Mouse (Mus musculus) G1E-ER4 (cell line): Measurements from ENCODE around the gene Rflnb. TPM values are rescaled to one million over a fixed set of nuclear protein-coding genes. Genes with fewer than 3 reads are reported as not detected.

Source experiments
- GATA1 ChIP-seq: IDR thresholded peaks from one replicate; pipeline ENCODE4 v1.8.0; 2012; ENCODE audit warnings: low read length, inconsistent platforms
- polyA plus RNA-seq: library from polyadenylated mRNA; stranded (reverse); fragments of >175 nt; gene quantifications from 2 replicates; pipeline ENCODE4 v1.2.3, GENCODE M21; 2012

Rflnb gene
- not detected in 2 replicates for polyA plus RNA-seq

DNA sequence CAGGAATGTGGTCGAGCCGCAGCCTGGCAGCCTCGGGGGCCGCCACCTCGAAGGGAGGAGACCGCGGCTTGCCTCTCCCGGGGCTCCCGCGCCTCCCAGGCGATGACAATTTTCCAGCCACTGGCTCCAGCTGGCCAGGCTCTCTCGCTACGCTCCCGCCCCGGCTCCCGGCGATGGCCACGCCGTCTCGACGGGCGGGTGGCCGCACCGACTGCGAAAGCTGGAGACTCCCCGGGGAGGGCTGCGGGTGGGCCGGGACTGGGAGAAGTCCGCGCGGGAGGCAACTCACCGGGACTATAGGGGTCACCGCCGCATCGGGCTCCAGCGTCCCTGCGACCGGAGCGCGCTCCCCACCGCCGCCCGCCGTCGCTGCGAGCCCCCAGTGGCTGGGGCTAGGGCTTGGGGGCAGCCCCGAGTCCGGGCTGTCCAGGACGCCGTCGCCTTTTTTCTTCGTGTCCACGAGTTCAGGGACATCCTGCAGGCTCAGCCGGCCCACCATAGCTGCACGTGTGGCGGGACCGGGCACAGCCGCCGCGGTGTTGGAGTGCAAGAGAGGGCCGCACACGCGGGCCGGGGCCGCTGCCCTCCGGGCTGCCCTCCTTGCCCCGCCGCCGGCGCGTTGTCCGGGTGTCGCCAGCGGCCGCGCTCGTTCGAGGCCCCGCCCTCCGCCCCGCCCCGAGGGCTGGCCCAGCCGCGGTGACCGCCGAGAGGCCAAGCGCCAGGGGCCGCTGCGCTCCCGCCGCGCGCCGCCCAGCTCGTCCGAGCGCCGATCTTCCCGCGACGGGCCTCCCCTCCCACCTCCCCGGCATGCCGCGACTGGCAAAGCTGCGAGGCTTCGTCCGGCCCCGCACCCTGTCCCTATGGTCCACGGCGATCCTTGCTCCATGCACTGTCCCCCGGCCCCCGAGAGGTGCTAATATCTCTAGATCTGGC is at the start of gene Rflnb:
TSS of gene Rflnb (minus strand) at position 644 of the 933 bp plus-strand sequence.
- TF ChIP-seq GATA1 = no peak

DNA sequence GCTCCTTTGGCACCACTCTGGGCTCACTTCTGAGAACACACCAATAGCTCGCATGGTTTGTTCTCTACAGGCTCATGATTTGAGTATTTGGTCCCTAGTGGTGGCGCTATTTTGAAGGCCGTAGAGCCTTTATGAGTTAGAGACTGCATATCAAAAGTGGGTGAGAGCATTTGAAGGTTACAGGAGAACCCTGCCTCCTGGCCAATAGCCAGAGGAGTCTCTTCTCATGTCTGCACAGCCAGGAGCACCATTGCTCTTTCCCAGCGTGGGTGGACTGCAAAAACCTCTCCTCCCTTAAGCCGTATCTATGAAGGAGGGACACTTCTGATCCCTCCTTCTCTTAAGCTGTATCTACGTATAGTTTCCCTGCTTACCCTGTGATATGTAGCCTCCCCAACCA is 49.8 kb upstream of the Rflnb start:
- TF ChIP-seq GATA1 = no peak

DNA sequence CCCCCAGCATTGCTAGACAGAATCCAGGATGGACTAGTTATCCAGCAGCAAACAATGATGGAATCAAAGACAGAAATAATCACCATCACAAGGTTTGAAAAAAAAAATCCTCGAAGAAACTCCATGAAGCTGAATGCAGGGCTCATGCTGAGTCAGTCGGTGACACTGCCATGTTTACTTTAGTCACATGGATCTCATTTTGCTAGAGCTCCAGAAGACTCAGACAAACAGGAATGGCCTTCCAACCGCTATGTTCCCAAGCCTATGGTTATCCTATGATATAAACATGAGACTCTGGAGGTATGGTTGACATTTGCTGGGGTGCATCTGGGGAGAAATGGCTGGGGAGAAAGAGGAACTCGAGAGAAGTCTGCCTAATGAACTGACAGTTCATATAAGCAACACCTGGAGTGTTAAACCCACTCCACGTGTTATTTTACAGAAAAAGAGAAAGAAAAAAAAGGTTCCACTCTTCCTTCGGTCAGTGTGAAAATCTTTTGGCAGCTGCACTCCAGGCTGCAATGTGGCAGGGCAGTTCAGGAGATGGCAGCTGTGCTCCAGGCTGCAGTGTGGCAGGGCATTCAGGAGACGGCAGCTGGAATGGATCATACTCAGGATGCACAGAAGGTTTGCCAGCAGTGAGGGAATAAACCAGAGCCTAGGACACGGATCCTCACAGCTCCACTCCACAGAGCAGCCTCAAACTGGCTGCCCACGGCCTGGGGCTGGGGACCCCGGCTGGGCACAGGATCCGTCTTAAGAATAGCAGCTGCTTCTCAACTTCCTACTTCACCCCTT is 46.9 kb upstream of the Rflnb start:
- TF ChIP-seq GATA1 = no peak

DNA sequence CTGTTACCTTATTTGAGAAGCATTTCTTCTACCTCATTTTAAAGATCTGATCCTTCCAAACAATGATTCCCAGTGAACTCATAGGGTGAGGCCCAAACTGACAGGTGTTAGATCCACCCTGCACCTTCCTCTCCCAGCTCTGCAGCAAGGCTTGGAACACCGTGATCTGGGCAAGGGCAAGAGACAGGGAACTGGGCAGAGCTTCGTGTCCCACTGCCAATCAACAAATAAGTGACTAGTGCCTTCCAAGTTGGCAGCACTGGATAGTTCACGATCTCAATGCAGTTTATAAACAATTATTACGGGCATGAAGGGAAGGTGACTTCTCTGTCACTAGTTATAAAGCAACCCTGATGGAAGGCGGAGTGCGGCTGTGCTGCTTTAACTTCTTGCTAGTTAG is 42.2 kb upstream of the Rflnb start:
- no peak for TF ChIP-seq GATA1

DNA sequence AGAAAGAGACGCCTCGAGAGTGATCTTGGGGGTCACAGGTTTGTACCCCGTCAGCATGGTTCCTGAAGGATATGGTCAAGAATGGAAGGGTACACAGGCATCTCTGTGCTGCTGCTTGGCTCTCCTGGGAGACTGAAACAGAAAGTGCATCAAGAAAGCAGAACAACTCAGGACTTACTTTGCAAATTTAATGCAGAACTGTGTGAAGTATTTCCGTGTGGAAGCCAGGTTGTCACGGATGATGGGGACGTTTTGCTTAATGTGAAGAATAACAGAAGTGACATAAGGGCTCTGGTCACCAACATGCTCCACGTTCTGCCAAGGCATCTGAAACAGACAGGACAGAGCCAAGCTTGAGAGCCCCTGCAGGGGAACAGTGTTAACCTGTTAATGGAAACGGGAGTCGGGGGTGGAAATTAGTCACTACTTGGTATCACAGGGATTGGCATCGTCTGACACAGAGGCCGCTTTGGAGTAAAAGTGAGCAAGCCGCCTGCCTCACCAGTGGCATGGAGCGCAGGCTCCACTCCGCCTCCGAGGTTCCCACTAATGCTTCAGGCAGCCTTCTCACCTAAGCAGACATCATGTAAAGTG is 39.1 kb upstream of the Rflnb start:
- no peak for TF ChIP-seq GATA1

DNA sequence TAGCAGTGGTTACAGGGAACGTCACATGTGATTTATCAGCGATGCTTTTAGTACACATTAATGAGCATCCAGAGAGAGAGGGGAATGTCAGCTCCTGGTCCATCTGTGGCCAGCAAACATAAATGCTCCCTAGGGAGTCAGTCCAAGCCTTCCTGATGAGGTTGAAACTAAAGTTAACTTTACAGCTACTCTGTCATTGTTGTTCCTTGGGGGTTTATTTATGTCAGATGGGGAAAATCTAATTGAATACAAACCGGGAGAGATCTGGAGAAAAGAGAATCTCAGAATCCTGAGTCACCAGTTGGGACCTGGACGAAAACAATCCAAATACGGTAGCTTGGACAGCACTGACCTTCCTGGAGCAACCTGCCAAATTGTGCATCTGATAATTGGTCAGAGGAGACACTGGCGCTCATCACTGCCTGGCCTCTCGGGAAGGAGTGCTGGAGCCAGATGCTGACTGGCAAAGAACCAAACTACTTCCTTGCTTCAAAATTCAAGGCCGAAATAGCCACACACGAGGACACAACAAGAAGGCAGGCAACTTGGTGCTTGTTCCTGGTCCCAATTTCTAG is 38.0 kb upstream of the Rflnb start:
- TF ChIP-seq GATA1 = no peak

DNA sequence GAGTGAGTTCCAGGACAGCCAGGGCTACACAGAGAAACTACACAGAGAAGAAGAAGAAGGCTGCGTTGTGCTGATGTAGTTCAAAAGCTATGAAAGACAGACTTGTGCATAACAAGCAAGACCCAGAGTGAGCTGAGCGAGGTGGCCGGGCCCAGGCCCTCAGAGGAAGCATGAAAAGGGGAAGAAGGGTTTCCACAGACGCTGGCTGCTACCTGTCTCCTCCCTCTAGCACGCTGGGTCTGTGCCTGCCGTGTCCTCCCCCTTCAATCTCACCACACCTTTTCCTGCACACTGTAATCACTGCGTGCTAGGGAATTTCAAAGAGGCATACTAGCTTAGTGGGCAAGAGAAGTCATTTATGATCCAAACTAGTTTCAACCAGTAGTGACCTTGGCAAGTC is 36.8 kb upstream of the Rflnb start:
- TF ChIP-seq GATA1 = no peak

DNA sequence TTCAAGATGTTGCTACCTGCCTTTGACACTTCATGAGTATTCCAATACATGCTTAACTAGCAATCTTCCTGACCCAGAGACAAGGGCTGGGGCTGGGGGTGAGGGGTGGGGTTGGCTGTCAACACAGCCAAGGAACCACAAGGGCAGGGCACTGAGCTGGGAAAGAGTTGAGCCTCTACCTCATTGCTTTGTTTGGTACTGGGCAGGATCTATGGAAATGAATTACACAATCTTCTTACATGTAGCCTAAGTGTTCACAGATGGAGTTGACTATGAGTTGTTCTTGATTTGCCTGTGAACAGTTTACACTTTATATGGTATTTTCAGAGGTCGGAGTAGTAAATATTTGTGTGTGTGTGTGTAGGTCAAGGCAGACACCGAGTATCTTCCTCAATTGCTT is 33.3 kb upstream of the Rflnb start:
- no peak for TF ChIP-seq GATA1

DNA sequence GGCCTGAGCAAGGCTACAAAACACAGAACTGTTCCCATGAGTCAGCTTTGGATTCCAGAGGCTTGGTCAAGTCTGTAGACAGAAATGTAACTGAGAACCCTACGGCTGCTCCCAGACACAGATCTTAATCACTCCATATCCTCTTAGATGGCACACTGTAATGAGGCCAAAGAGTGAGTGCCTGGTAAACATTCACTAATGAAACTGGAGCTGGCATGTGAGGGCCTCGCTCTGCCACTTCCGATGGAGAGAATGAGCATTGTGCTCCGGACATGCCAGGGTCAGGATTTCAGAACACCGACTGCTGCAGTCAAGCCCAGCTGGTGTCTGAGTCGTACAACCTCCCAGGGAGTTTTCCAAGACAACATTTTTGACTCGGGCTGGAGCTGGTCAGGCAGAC is 32.4 kb upstream of the Rflnb start:
- TF ChIP-seq GATA1 = no peak

DNA sequence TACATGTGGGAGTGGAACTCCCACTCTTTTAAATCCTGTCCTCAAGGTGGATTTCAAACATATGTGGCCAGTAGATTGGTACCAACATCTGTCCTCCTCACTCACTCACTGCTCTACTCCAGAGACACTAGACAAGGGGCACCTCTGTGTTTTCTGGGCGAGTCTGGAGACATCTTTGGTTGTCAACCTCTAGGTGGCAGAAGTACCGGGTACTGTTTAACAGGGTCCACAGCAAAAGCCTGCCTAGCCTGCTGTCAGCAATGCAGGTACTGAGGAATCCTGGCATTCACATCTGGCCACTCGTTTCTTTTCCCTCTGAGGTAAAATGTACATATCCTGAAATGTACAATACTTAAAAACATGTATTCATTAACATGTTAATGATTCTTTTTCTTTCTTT is 28.9 kb upstream of the Rflnb start:
- no peak for TF ChIP-seq GATA1

DNA sequence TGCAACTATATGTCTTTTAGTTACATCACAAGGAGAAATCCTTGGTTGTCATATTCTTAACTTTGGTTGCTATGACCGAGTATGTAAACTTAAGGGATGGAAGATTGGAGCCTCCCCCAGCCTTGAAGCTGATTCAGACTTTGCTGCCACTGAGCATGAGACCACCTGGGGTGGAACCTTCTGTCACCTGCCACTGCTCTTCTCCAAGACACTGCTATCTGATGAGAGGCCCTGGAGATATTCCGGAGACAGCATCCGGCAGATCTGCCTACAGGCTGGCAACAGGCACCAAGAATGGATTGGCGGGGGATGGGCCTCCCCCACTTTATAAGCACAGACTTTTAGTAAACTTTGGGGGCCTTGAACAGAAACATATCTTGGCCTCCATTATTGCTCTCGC is 24.9 kb upstream of the Rflnb start:
- no peak for TF ChIP-seq GATA1

DNA sequence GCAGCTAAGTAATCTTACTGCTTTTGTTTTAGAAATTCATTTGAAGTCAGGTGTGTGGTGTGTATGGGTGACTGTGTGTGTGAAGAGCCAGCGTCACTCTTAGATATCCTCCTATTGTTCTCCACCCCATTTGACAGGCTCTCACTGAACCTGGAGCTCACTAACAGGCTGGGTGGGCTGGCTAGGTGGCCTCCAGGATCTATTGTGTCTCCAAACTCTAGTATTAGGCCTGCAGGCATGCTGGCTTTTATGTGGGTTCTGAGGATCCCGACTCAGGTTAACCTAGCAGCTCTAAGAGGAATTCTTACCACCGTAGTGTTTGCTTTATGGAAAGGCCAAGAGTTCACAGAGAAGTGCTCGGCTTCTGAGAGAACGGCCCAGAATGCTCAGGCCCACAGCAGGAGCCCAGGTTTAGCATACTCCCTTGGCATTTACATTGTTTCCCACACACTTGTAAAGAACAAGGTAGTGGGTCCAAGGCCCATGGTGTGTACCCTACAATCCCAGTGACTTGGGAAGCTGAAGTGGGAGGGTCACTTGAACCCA is 23.5 kb upstream of the Rflnb start:
- no peak for TF ChIP-seq GATA1

DNA sequence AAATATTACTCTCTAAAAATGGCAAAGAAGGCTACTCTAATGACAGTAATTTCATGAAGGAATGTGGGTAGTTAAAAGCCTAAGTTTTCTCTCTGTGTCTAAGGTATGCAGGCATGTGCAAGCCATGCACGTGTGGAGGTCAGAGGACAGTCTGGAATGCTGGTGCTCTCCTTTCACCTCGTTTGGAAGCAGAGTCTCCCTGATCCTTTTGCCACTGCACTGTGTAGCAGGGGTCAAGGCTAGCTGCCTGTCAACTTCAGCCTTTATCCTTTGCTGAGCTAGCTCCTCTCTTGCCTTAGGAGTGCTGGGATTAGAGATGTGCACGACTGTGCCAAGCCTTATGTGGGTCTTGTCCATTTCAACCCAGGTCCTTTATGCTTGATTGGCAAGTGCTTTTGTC is 22.9 kb upstream of the Rflnb start:
- TF ChIP-seq GATA1 = no peak

DNA sequence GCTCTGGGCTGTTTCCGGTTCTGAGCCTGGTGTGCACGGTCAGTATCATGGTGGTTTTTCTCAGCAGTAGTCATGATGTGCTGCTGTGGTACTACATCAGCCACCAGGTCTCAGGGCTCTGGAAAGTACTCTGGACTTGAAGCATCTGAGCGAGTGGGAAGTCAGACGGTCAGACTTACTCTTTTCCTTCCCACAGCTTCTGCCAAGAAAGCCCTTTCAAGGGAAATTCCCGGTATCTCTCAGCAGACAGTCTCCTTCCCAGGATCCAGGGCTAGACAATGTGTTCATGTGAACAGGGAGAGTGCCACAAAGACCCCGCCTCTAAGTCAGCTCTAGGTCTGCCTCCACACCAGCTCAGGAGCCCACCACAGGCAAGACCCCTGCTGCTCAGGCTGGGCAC is 17.8 kb upstream of the Rflnb start:
- no peak for TF ChIP-seq GATA1

DNA sequence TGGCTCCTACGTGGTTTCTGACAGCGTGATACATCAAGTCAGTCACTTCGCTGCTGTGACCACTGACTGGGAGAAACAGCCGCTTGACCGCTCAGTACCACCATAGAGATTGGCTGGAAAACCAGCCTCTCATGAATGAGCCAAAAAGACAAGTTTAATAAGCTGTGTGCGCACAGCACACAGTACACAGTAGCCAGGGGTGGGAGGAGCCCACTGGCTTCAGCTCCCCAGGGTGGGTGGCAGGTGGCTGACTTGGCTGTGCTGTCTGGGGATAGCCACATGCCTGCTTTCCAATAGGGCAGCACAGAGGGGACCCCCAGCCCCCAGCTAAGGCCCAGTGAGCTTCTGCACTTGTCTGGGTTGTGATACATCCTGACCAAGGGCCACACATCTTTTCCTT is 16.9 kb upstream of the Rflnb start:
- TF ChIP-seq GATA1 = no peak

DNA sequence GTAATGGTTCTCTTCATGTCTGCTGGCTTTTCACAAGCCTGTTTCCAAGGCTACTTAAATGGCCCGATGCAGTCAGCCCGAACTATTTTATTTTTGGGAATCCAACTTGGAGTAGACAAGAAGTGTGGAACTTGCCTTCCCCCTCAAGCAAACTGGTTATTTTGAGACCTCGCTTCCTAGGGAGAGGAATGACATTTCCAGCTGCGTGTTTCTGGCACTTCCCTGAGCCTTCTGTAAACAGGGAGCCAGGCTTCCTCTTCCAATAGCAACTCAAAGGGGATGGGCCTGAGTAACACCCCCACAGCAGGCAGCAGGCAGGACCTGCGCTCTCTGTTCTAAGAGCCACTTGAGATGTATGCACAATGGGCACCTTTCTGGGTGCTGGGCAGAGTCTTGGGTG is 15.3 kb upstream of the Rflnb start:
- no peak for TF ChIP-seq GATA1
